Mouse (Mus musculus) lung, embryonic 14.5 days (tissue): Measurements from ENCODE around the gene S100a9. TPM values are rescaled to one million over a fixed set of nuclear protein-coding genes. Genes with fewer than 3 reads are reported as not detected.
A peak's percentile ranks its signal among the peaks of the same experiment; 100 is the strongest.

Experiments used
- ATAC-seq: fragments of 200-750 bp; cut with Nextera tagmentation; 2 replicates; pipeline ENCODE4 v1.8.0; 2017; ENCODE audit warnings: mild to moderate bottlenecking, moderate TSS enrichment, moderate library complexity; ENCODE audit not compliant: insufficient read depth
- DNase-seq: peaks from one replicate; pipeline ENCODE4 v3.0.0-alpha.2; 2015
- H3K27ac ChIP-seq: fragments of 300-500 bp; sonication (generic); 2 replicates; pipeline ENCODE4 v1.5.1; 2014; ENCODE audit warnings: low read depth, mild to moderate bottlenecking, moderate library complexity
- H3K27me3 ChIP-seq: fragments of 300-500 bp; sonication (generic); 2 replicates; pipeline ENCODE4 v1.6.1; 2014; ENCODE audit warnings: low read length, control low read depth; ENCODE audit not compliant: insufficient read depth
- H3K36me3 ChIP-seq: fragments of 300-500 bp; sonication (generic); 2 replicates; pipeline ENCODE4 v1.6.1; 2014; ENCODE audit warnings: control low read depth; ENCODE audit not compliant: insufficient read depth
- H3K4me1 ChIP-seq: fragments of 300-500 bp; sonication (generic); 2 replicates; pipeline ENCODE4 v1.6.1; 2014; ENCODE audit warnings: antibody characterized with exemption, control low read depth; ENCODE audit not compliant: insufficient read depth
- H3K4me2 ChIP-seq: fragments of 300-500 bp; sonication (generic); 2 replicates; pipeline ENCODE4 v1.6.1; 2014; ENCODE audit warnings: mild to moderate bottlenecking
- H3K4me3 ChIP-seq: fragments of 300-500 bp; sonication (generic); 2 replicates; pipeline ENCODE4 v1.5.1; 2014; ENCODE audit warnings: low read depth, low read length
- H3K9ac ChIP-seq: fragments of 300-500 bp; sonication (generic); 2 replicates; pipeline ENCODE4 v1.6.1; 2014
- H3K9me3 ChIP-seq: fragments of 300-500 bp; sonication (generic); 2 replicates; pipeline ENCODE4 v1.6.1; 2016; ENCODE audit warnings: low read depth, low read length, control low read depth
- CTCF ChIP-seq: IDR thresholded peaks from 2 replicates; pipeline ENCODE4 v1.5.1; 2016; ENCODE audit warnings: antibody characterized with exemption, low read depth
- WGBS: fragments of 180-500 bp; shearing (Covaris S2); extraction: QIAGEN DNeasy Blood & Tissue Kit; methylation state at CpG from one replicate; pipeline ENCODE4 v1.1.7; 2014; 5-methylcytosine and 5-hydroxymethylcytosine counted together
- polyA plus RNA-seq: library from polyadenylated mRNA; unstranded; fragments of >200 nt; fragmentation: Nextera tagmentation; extraction: Ambion mirVana; gene quantifications from 2 replicates; pipeline ENCODE4 v1.2.1, GENCODE M21; 2014

S100a9 gene
- 1.9 and 14.0 TPM in 2 replicates for polyA plus RNA-seq

GRCm38 (mm10) chr3:90695613-90696012 is at the start of gene S100a9:
Gene S100a9 (minus strand): TSS chr3:90695721.
- ATAC-seq (no peak), DNase-seq (no peak)
- H3K27ac ChIP-seq, result no peak within 1 kb of the TSS
- H3K4me1 ChIP-seq, result no peaks in the 10 kb centered on the region
- H3K4me2 ChIP-seq, result no peak within 1 kb of the TSS
- TF ChIP-seq CTCF, result no peak
- H3K36me3 ChIP-seq, result no peaks in the 10 kb centered on the region
- no peak within 1 kb of the TSS for H3K9ac ChIP-seq
- 56% methylated on average over 3 of the region's 3 CpGs for WGBS
- H3K9me3 ChIP-seq, result no peaks in the 10 kb centered on the region
- H3K4me3 ChIP-seq, result no peak within 1 kb of the TSS
- no peaks in the 10 kb centered on the region for H3K27me3 ChIP-seq

DNA sequence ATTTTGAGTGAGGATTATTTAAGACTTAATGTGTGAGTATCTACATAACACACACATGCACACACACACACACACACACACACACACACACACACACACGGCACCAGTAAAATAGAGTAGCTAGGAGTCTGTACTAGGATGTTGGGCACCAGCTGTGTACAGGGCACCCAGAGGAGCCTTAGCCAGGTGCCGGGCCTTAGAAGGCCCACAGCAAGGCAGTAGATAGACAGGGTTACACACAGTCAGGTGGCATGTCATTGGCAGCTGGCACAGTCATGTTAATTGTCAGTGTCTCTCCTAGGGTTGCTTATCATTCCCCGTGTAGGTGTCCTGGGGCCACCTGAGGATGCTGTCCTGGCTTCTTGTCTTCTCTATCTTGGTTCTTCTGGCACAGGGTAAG is 31.1 kb upstream of the S100a9 start, which contains the start of gene Pglyrp4:
Gene Pglyrp4 (plus strand): TSS at position 301 of the 400 bp plus-strand sequence.
- H3K27ac ChIP-seq, result no peak within 1 kb of the TSS
- H3K36me3 ChIP-seq, result no peaks in the 10 kb centered on the region
- H3K9ac ChIP-seq, result no peak within 1 kb of the TSS
- no peak within 1 kb of the TSS for H3K4me3 ChIP-seq
- H3K27me3 ChIP-seq, result no peaks in the 10 kb centered on the region
- 77% methylated on average over 3 of the region's 3 CpGs for WGBS
- TF ChIP-seq CTCF, result no peak
- DNase-seq, result no peak
- no peak within 1 kb of the TSS for H3K4me2 ChIP-seq
- no peaks in the 10 kb centered on the region for H3K4me1 ChIP-seq
- no peaks in the 10 kb centered on the region for H3K9me3 ChIP-seq
- ATAC-seq, result no peak

- ATAC-seq, result peak; percentile 76
- Histone ChIP-seq H3K36me3 (no peaks in the 10 kb centered on the region), H3K9me3 (no peaks in the 10 kb centered on the region)
These were observed 14.3 kb upstream of the S100a9 start for GRCm38 (mm10) chr3:90709591-90710460.

GRCm38 (mm10) chr3:90708523-90709202 is 13.1 kb upstream of the S100a9 start:
- no peaks in the 10 kb centered on the region for H3K9me3 ChIP-seq
- no peak overlapping the region for H3K4me3 ChIP-seq
- TF ChIP-seq CTCF, result peak; percentile 72
- H3K36me3 ChIP-seq, result no peaks in the 10 kb centered on the region
- no peaks in the 10 kb centered on the region for H3K27me3 ChIP-seq
- H3K9ac ChIP-seq, result no peak overlapping the region
- WGBS, result 21% methylated on average over 4 of the region's 4 CpGs
- DNase-seq (peak; percentile 66), ATAC-seq (peak; percentile 56; the same call in 1 of the 2 replicates)
- H3K4me1 ChIP-seq, result no peaks in the 10 kb centered on the region
- H3K27ac ChIP-seq, result no peak overlapping the region
- H3K4me2 ChIP-seq, result no peak overlapping the region

More at GRCm38 (mm10) chr3:90709591-90710460, 14.3 kb upstream of the S100a9 start:
- Histone ChIP-seq H3K27ac (no peak overlapping the region), H3K9ac (no peak overlapping the region), H3K4me1 (no peaks in the 10 kb centered on the region), H3K4me3 (no peak overlapping the region), H3K27me3 (no peaks in the 10 kb centered on the region), H3K4me2 (no peak overlapping the region)
- DNase-seq, result peak; percentile 92
- peak; percentile 99 for TF ChIP-seq CTCF
- WGBS, result 40% methylated on average over 12 of the region's 12 CpGs

- no peaks in the 10 kb centered on the region for H3K9me3 ChIP-seq
- WGBS, result 75% methylated on average over 2 of the region's 2 CpGs
- no peaks in the 10 kb centered on the region for H3K36me3 ChIP-seq
- TF ChIP-seq CTCF, result no peak
- H3K9ac ChIP-seq, result no peak overlapping the region
- ATAC-seq (no peak), DNase-seq (no peak)
- H3K4me1 ChIP-seq, result no peaks in the 10 kb centered on the region
- H3K4me2 ChIP-seq, result no peak overlapping the region
- H3K27ac ChIP-seq, result no peak overlapping the region
- no peak overlapping the region for H3K4me3 ChIP-seq
- H3K27me3 ChIP-seq, result no peaks in the 10 kb centered on the region
These were observed 6.7 kb upstream of the S100a9 start for GRCm38 (mm10) chr3:90702244-90702643.

DNA sequence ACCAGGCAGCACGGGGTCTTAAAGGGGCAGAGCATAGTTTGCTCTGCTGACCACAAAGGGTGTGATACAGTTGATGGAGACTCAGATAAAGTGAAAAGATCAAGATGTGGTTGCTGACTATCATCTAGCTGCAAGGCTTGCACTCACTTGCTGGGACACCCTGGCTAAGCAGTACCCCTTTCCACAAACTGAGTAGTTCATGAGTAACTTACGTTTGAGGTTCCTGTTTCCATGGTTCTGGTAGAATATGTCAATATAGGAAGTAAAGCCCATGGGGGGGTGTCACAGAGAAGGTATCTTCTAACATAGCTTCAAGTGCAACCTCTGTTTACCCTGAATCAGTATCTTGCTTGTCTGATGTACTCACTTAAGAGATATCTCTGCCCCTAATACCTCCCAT is 2.0 kb downstream of the S100a9 start:
- Histone ChIP-seq H3K4me2 (no peak overlapping the region), H3K9ac (no peak overlapping the region), H3K9me3 (no peaks in the 10 kb centered on the region), H3K4me1 (no peaks in the 10 kb centered on the region), H3K27ac (no peak overlapping the region), H3K4me3 (no peak overlapping the region), H3K27me3 (no peaks in the 10 kb centered on the region), H3K36me3 (no peaks in the 10 kb centered on the region)
- DNase-seq (no peak), ATAC-seq (no peak)
- 61% methylated on average over 2 of the region's 2 CpGs for WGBS
- TF ChIP-seq CTCF, result no peak

DNA sequence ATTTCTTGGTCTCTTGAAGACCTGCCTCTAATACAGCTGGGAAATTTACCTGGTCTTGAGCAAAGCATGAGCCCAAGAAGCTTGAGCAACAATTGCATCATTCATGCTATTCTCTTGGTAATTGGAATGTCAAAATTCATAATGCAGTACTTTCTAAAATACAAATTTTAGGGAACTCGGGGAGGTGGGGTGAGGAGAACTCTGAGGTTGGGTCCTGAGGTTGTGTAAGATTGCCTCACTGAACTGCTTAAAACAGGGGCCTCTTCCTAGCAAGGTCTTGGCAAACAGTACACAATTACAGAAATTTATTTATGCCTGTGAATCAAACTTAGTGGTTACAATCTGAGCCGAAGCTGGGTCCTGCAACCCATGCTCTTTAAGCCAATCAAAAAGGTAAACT is 8.7 kb downstream of the S100a9 start:
- Histone ChIP-seq H3K9me3 (no peaks in the 10 kb centered on the region), H3K9ac (no peak overlapping the region), H3K27ac (no peak overlapping the region), H3K4me3 (no peak overlapping the region), H3K27me3 (no peaks in the 10 kb centered on the region), H3K4me1 (no peaks in the 10 kb centered on the region), H3K4me2 (no peak overlapping the region), H3K36me3 (no peaks in the 10 kb centered on the region)
- WGBS, result 66% methylated on average over 2 of the region's 2 CpGs
- no peak for DNase-seq
- no peak for TF ChIP-seq CTCF
- no peak for ATAC-seq
